Mouse (Mus musculus): ENCODE measurements around the gene Nfkbia.

DNA sequence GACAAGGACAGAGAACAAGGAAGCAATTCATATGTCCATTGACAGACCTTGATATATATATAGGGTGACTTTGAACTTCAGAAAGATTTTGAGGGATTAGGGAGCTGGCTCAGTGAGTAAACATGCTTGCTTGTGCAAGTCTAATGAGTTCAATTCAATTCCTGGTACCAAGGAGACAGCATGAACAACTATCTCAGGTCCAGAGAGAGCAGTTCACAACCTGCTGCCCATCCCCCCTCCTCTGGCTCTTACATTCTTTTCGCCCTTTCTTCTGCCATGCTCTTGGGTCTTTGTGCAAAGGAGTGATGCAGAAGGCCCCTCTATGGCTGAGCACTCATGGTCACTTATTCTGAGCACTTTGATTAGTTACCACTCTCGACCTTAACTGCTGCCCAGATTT lies 44.0 kb downstream of the Nfkbia start:
- TF ChIP-seq CTCF (conservative IDR thresholded peaks at IDR 0.05; ENCODE audit: low read length): no peak
- no peak for TF ChIP-seq NANOG (IDR thresholded peaks at IDR 0.05; ENCODE audit: borderline replicate concordance, low read length)
